Mouse (Mus musculus): ENCODE measurements at regions not wholly inside any gene's neighbourhood (a gene's known extent, or its start where the extent isn't known, plus 50 kb on each side); places are given as distances from the start of the nearest gene placed in this dataset.

DNA sequence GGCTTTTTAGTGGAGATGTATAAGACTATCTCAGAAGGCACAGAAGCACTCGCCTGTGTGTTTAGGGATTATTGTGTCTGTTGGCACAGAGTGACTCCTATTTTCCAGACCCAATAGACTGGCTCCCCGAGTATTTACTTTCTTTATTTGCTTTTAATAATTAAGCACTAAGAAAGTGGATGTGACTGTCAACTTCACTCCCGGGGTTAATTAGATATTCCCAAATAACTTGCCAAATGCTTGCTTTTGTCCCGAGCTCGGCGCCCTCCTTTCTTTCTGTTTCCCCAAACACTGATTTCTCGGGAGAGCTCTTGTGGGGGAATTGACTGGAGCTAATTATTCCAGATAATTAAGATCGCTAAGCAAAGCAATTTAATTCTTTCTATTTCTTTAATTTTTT, 60.1 kb upstream of the Camk1g start:
- no peaks in the 10 kb centered on the region for H3K27me3 ChIP-seq (ENCODE audit: control insufficient read depth, insufficient read depth, low read length)
- H3K4me3 ChIP-seq, result no peak overlapping the region
- no peak for TF ChIP-seq EP300 (IDR thresholded peaks at IDR 0.05; ENCODE audit: insufficient read depth, low read depth, low read length)
- H3K9ac ChIP-seq (ENCODE audit: low read depth, low read length), result no peak overlapping the region
- no peaks in the 10 kb centered on the region for H3K4me1 ChIP-seq (ENCODE audit: control insufficient read depth, insufficient read depth, low read length)
- H3K27ac ChIP-seq, result no peak overlapping the region
- intact Hi-C loops (cut with DNase I), result no loop called here
- H3K36me3 ChIP-seq (ENCODE audit: control insufficient read depth, insufficient read depth, low read length), result no peaks in the 10 kb centered on the region
- no peak for DNase-seq
- no peaks in the 10 kb centered on the region for H3K79me2 ChIP-seq (replicated peaks; ENCODE audit: control insufficient read depth, insufficient read depth, low read length)
- 60% methylated on average over 8 of the region's 8 CpGs for WGBS

DNA sequence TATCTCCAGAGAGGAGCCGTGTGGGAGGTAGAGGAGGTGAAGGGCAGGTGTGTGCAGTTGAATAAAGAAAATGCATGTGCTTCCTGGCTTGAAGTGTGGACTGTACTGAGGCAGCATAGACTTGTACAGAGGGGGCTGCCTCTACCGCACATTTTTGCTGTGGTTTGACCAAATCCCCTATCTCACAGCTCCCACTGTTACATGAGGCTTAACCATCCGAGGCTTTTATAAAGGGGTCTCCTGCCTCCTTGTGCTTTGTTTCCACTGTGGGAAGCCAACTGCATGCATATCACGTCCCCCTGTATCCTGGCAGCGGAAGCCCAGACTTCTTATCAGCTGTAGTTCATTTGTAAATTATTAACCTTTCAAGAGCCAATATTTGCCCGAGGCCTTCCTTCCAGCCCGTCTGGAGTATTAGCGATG, 53.6 kb upstream of the Camk1g start:
- Histone ChIP-seq H3K27ac (no peak overlapping the region), H3K27me3 (ENCODE audit: control insufficient read depth, insufficient read depth, low read length) (no peaks in the 10 kb centered on the region), H3K36me3 (ENCODE audit: control insufficient read depth, insufficient read depth, low read length) (no peaks in the 10 kb centered on the region), H3K4me1 (ENCODE audit: control insufficient read depth, insufficient read depth, low read length) (no peaks in the 10 kb centered on the region), H3K4me3 (no peak overlapping the region), H3K9ac (ENCODE audit: low read depth, low read length) (no peak overlapping the region), H3K79me2 (replicated peaks; ENCODE audit: control insufficient read depth, insufficient read depth, low read length) (no peaks in the 10 kb centered on the region)
- intact Hi-C loops (cut with DNase I), result no loop called here
- DNase-seq, result no peak
- 38% methylated on average over 8 of the region's 8 CpGs for whole genome bisulfite sequencing
- no peak for TF ChIP-seq CTCF (IDR thresholded peaks at IDR 0.05)
- no peak for TF ChIP-seq POLR2A (IDR thresholded peaks at IDR 0.05; ENCODE audit: insufficient read depth, low read depth, low read length)
- no peak for TF ChIP-seq EP300 (IDR thresholded peaks at IDR 0.05; ENCODE audit: insufficient read depth, low read depth, low read length)

DNA sequence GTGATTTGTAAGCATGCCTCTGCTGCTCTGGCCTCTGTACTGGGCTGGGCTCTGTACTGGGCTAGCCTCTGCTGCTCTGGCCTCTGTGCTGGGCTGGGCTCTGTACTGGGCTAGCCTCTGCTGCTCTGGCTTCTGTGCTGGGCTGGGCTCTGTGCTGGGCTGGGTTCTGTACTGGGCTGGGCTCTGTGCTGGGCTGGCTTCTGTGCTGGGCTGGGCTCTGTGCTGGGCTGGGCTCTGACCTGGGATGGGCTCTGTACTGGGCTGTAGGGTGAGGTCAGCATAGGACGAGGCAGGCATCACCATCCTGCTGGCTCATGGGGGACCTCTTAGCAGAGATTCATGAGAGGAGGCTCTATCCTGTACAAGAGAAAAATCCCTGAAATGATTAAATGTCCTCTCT, 52.8 kb upstream of the Camk1g start:
- Histone ChIP-seq H3K9ac (ENCODE audit: low read depth, low read length) (no peak overlapping the region), H3K27ac (no peak overlapping the region), H3K4me1 (ENCODE audit: control insufficient read depth, insufficient read depth, low read length) (no peaks in the 10 kb centered on the region), H3K36me3 (ENCODE audit: control insufficient read depth, insufficient read depth, low read length) (no peaks in the 10 kb centered on the region), H3K4me3 (no peak overlapping the region), H3K79me2 (replicated peaks; ENCODE audit: control insufficient read depth, insufficient read depth, low read length) (no peaks in the 10 kb centered on the region), H3K27me3 (ENCODE audit: control insufficient read depth, insufficient read depth, low read length) (no peaks in the 10 kb centered on the region)
- TF ChIP-seq EP300 (IDR thresholded peaks at IDR 0.05; ENCODE audit: insufficient read depth, low read depth, low read length), result no peak
- no peak for TF ChIP-seq POLR2A (IDR thresholded peaks at IDR 0.05; ENCODE audit: insufficient read depth, low read depth, low read length)
- no peak for TF ChIP-seq CTCF (IDR thresholded peaks at IDR 0.05)
- intact Hi-C loops (cut with DNase I), result no loop called here
- 67% methylated on average over 1 of the region's 1 CpGs for WGBS
- no peak for DNase-seq

DNA sequence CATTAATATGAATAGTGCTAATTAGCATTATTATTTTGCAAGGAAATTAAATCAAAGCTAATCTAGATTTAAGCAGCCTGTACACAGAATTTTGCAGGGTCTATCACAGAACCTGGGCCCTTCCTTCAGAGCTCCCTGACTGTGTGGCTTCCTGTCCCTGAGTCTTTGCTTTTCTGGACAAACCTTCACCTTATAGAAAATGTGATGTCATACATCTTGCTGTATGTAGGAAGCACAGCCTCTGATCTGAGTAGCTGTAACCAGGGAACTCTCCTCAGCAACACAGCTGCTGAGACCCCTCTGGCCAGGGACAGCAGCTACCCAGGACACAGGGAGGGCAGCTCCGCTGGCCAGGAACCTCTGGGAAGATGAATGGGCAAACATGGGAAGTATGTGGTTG, 51.7 kb upstream of the Camk1g start:
- Histone ChIP-seq H3K36me3 (ENCODE audit: control insufficient read depth, insufficient read depth, low read length) (no peaks in the 10 kb centered on the region), H3K9ac (ENCODE audit: low read depth, low read length) (no peak overlapping the region), H3K4me1 (ENCODE audit: control insufficient read depth, insufficient read depth, low read length) (no peaks in the 10 kb centered on the region), H3K27ac (no peak overlapping the region), H3K27me3 (ENCODE audit: control insufficient read depth, insufficient read depth, low read length) (no peaks in the 10 kb centered on the region), H3K79me2 (replicated peaks; ENCODE audit: control insufficient read depth, insufficient read depth, low read length) (no peaks in the 10 kb centered on the region), H3K4me3 (no peak overlapping the region)
- 92% methylated on average over 1 of the region's 1 CpGs for WGBS
- no peak for DNase-seq
- TF ChIP-seq POLR2A (IDR thresholded peaks at IDR 0.05; ENCODE audit: insufficient read depth, low read depth, low read length), result no peak
- no peak for TF ChIP-seq CTCF (IDR thresholded peaks at IDR 0.05)
- TF ChIP-seq EP300 (IDR thresholded peaks at IDR 0.05; ENCODE audit: insufficient read depth, low read depth, low read length), result no peak
- intact Hi-C loops (cut with DNase I), result no loop called here

DNA sequence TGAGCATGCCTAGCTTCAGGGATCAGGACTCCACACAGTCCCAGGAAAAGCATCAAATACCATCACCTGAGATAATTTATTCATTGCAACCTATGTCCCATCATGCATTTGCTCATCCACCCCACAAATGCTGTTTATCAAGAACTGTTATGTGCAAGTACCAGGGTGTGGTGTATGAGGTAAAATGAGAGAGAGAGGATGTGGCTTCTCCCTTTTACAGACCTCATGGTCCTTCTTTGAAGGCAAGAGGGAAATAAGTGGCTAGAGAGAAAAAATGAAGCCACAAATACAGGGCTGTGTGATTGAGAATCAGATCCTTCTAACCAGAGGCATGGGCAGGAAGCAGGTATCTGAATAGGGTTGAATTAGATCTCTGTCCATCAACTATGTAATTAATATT, 51.3 kb upstream of the Camk1g start:
- TF ChIP-seq EP300 (IDR thresholded peaks at IDR 0.05; ENCODE audit: insufficient read depth, low read depth, low read length), result no peak
- no peak for TF ChIP-seq CTCF (IDR thresholded peaks at IDR 0.05)
- TF ChIP-seq POLR2A (IDR thresholded peaks at IDR 0.05; ENCODE audit: insufficient read depth, low read depth, low read length), result no peak
- intact Hi-C loops (cut with DNase I), result no loop called here
- no peaks in the 10 kb centered on the region for H3K4me1 ChIP-seq (ENCODE audit: control insufficient read depth, insufficient read depth, low read length)
- no peak overlapping the region for H3K9ac ChIP-seq (ENCODE audit: low read depth, low read length)
- H3K79me2 ChIP-seq (replicated peaks; ENCODE audit: control insufficient read depth, insufficient read depth, low read length), result no peaks in the 10 kb centered on the region
- no peaks in the 10 kb centered on the region for H3K27me3 ChIP-seq (ENCODE audit: control insufficient read depth, insufficient read depth, low read length)
- no peak overlapping the region for H3K27ac ChIP-seq
- H3K36me3 ChIP-seq (ENCODE audit: control insufficient read depth, insufficient read depth, low read length), result no peaks in the 10 kb centered on the region
- DNase-seq, result no peak
- no peak overlapping the region for H3K4me3 ChIP-seq

Small RNAs in the stretch of these regions (microRNA-seq; reads per million reads assigned to microRNA genes)
- gene Mir205, result 0.56 to 2.7 reads per million in 2 experiments
